ENCODE assay signal across 7 mouse cellular contexts in the genomic region with DNA sequence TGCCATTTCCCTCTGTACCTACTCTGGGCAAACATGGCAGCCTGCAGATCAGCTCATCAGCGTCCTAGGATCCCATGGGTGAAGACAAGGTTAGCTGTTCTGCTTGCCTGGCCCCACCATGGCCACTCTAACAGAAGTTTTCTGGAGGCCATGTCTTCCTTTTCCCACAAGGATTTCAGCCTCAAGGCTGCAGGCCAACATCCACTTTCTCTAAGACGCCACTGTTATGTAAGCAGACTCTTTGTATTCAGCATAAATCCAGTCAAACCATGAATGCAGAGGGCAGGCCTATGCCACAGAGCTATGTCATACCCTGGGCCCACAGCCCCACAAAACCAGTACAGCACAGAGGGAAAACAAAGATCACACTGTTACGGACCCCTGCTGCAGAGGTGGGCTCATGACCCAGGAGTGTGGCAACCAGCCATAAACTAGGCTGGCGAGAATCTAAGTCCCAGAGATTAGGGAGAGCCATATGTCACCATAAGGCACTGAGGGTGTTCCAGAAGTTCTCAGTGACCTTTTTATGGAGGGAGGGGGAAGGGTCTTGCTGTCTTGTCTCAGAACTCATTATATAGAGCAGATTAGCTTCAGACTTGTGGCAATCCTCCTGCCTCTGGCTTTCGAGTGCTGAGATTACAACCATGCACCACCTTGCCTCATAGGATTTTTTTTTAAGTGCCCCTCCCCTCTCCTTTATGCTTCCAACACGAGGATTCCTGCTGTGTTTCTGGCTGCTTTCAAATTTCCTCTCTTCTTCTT.
A peak's percentile ranks its signal among the peaks of the same experiment; 100 is the strongest.
DNase-seq lines count a peak whose midpoint lies in the region; ATAC-seq and TF ChIP-seq lines count a peak whose summit lies in the region.

No protein-coding gene starts in this region.

- no peak overlapping the region for H3K4me3 ChIP-seq in kidney, postnatal 0 days (replicated peaks; ENCODE audit: low read depth, low read length)
- H3K4me3 ChIP-seq in forebrain, embryonic 14.5 days (ENCODE audit: low read depth, low read length) = no peak overlapping the region
- no peak overlapping the region for H3K4me3 ChIP-seq in limb, embryonic 10.5 days
- no peak overlapping the region for H3K4me3 ChIP-seq in lung, adult 2 months (replicated peaks; ENCODE audit: extremely low read depth, low read depth, low read length)

- TF ChIP-seq CTCF in kidney, postnatal 0 days (IDR thresholded peaks at IDR 0.05; ENCODE audit: low read depth) = no peak
- no peak for TF ChIP-seq CTCF in lung, adult 2 months (IDR thresholded peaks at IDR 0.05; ENCODE audit: insufficient read depth, low read length)

- no peaks in the 10 kb centered on the region for H3K4me1 ChIP-seq in kidney, postnatal 0 days (replicated peaks; ENCODE audit: insufficient read depth, low read length)
- H3K4me1 ChIP-seq in forebrain, embryonic 14.5 days (ENCODE audit: control insufficient read depth, insufficient read depth, low read length) = peaks cover 6% of the 10 kb centered on the region; the same call in 1 of the 2 replicates
- H3K4me1 ChIP-seq in limb, embryonic 10.5 days = peaks cover 28% of the 10 kb centered on the region
- no peaks in the 10 kb centered on the region for H3K4me1 ChIP-seq in lung, adult 2 months (ENCODE audit: control insufficient read depth, insufficient read depth, low read length)

- H3K36me3 ChIP-seq in kidney, postnatal 0 days (ENCODE audit: insufficient read depth, low read length) = no peaks in the 10 kb centered on the region
- no peaks in the 10 kb centered on the region for H3K36me3 ChIP-seq in forebrain, embryonic 14.5 days (ENCODE audit: control insufficient read depth, insufficient read depth, low read length)
- H3K36me3 ChIP-seq in limb, embryonic 10.5 days = no peaks in the 10 kb centered on the region

- no peak overlapping the region for H3K27ac ChIP-seq in kidney, postnatal 0 days
- 0 out of 2 replicates have a peak overlapping the region, but pooled peaks have one; percentile 21 for H3K27ac ChIP-seq in forebrain, embryonic 14.5 days (ENCODE audit: low read depth, low read length)
- H3K27ac ChIP-seq in limb, embryonic 10.5 days = peak overlapping the region; percentile 50; the same call in 1 of the 2 replicates

- TF ChIP-seq POLR2A in lung, adult 2 months (IDR thresholded peaks at IDR 0.05; ENCODE audit: borderline replicate concordance, extremely low read depth, low read depth, low read length) = no peak

- 0 out of 2 replicates have a peak, but pooled peaks have one; percentile 36 for ATAC-seq in kidney, postnatal 0 days (replicated peaks; ENCODE audit: low FRiP score, low read depth)
- ATAC-seq in forebrain, embryonic 14.5 days = peak; percentile 85

- DNase-seq in kidney, postnatal 0 days (ENCODE audit: low spot score) = no peak
- no peak for DNase-seq in kidney, postnatal 14 days
- peak; percentile 36 for DNase-seq in forebrain, embryonic 14.5 days (ENCODE audit: low spot score)
- no peak for DNase-seq in limb, embryonic 10.5 days (ENCODE audit: low spot score)
- DNase-seq in retina, embryonic 14.5 days (ENCODE audit: low spot score) = peak; percentile 45
- DNase-seq in lung, adult 2 months = no peak
- DNase-seq in ovary, postnatal 10 days (ENCODE audit: low spot score) = no peak

- no peaks in the 10 kb centered on the region for H3K27me3 ChIP-seq in kidney, postnatal 0 days (ENCODE audit: insufficient read depth, low read length)
- H3K27me3 ChIP-seq in forebrain, embryonic 14.5 days (replicated peaks; ENCODE audit: control insufficient read depth, insufficient read depth, low read length) = no peaks in the 10 kb centered on the region
- no peaks in the 10 kb centered on the region for H3K27me3 ChIP-seq in limb, embryonic 10.5 days (ENCODE audit: low read depth, poor library complexity, severe bottlenecking)

- H3K4me2 ChIP-seq in kidney, postnatal 0 days (ENCODE audit: low read length) = 0 out of 2 replicates have a peak overlapping the region, but pooled peaks have one; percentile 15
- H3K4me2 ChIP-seq in forebrain, embryonic 14.5 days (ENCODE audit: low read length) = no peak overlapping the region

- H3K9ac ChIP-seq in kidney, postnatal 0 days (ENCODE audit: low read depth, low read length) = no peak overlapping the region
- no peak overlapping the region for H3K9ac ChIP-seq in forebrain, embryonic 14.5 days (ENCODE audit: low read length)

- no peaks in the 10 kb centered on the region for H3K9me3 ChIP-seq in kidney, postnatal 0 days (replicated peaks; ENCODE audit: low read length)
- no peaks in the 10 kb centered on the region for H3K9me3 ChIP-seq in forebrain, embryonic 14.5 days (replicated peaks; ENCODE audit: control insufficient read depth, low read length)
- no peaks in the 10 kb centered on the region for H3K9me3 ChIP-seq in limb, embryonic 10.5 days (replicated peaks)

- 59% methylated on average over 6 of the region's 6 CpGs for WGBS in kidney, postnatal 0 days
- 30% methylated on average over 6 of the region's 6 CpGs for WGBS in forebrain, embryonic 14.5 days
- WGBS in limb, embryonic 10.5 days = 46% methylated on average over 6 of the region's 6 CpGs
- WGBS in lung, adult 2 months = 68% methylated on average over 6 of the region's 6 CpGs

Comparison
In these comparisons a context has a peak if more than half of its experiments do, and no peak if none do; other contexts are left out.
1. DNase-seq: peak in forebrain, embryonic 14.5 days (single experiment) and retina, embryonic 14.5 days (single experiment); none in kidney, postnatal 0 days (single experiment), kidney, postnatal 14 days (single experiment), limb, embryonic 10.5 days (single experiment), lung, adult 2 months (single experiment) and ovary, postnatal 10 days (single experiment).